Mouse (Mus musculus): ENCODE data around the gene St3gal5. TPM values are rescaled to one million over a fixed set of nuclear protein-coding genes. Genes with fewer than 3 reads are reported as not detected.
A peak's percentile ranks its signal among the peaks of the same experiment; 100 is the strongest.

Gene St3gal5
- total and polyA plus RNA-seq, 3 experiments: 24.4 to 51.8 TPM; not detected in 1

DNA sequence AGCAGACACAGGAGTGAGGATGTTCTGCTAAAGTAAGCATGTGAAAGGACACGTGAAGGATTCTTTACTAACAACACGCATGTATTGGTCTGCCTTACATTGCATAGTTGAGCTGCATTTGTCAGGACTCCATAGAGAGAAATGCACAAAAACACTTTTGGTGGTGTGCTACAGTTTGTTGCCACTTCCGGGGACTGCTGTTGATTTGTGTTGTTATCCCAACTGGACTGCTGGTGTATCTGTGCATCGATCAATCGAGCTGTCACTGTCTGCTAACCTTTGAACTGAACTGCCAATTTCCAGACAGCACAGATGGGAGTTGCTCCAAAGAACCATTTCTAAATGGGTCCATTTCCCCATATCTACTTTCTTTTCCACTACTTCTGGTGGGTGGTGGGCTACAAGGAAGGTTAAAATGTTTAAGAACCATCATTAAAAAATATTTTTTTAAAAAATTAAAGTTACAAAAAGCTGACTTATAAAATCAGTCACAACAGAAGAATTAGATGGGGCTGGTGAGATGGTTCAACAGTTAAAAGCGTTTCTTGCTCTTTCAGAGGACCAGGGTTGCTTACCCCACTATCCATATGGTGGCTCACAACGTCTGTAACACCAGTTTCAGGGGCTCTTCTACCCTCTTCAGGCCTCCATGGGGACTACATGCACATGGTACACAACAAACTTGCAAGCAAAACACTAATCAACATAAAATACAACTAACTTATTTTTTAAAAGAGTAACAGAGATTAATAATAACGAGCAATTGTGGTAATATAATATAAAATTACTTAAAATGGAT lies 61.8 kb downstream of the St3gal5 start:
- Histone ChIP-seq H3K27me3 (ENCODE audit: control insufficient read depth in 1 of 2, insufficient read depth in 2 of 2, low read length in 2 of 2) (no peaks in the 10 kb centered on the region), H3K27ac (ENCODE audit: control insufficient read depth, low read depth, low read length) (no peak overlapping the region), H3K4me3 (ENCODE audit: control insufficient read depth in 1 of 2, insufficient read depth in 1 of 2, low read depth in 2 of 2, low read length in 2 of 2) (no peak overlapping the region), H3K36me3 (ENCODE audit: control insufficient read depth in 1 of 2, insufficient read depth in 2 of 2, low read length in 2 of 2) (peaks cover 0 to 2% of the 10 kb centered on the region in 2 experiments; a peak in 2 of 4 replicates), H3K4me1 (ENCODE audit: control insufficient read depth in 1 of 2, insufficient read depth in 2 of 2, low read length in 2 of 2) (peaks cover 0 to 9% of the 10 kb centered on the region in 2 experiments; a peak in 2 of 4 replicates), H3K9me3 (replicated peaks; ENCODE audit: insufficient read depth, low read length) (no peaks in the 10 kb centered on the region), H3K79me2 (ENCODE audit: control insufficient read depth, insufficient read depth, low read length, poor library complexity) (no peaks in the 10 kb centered on the region), H3K9ac (ENCODE audit: control insufficient read depth, low read depth, low read length, poor library complexity, severe bottlenecking) (no peak overlapping the region)
- TF ChIP-seq ELF1 (IDR thresholded peaks at IDR 0.05; ENCODE audit: low read depth, low read length): no peak
- TF ChIP-seq MAZ (IDR thresholded peaks at IDR 0.05; ENCODE audit: low read depth, low read length): no peak
- peak in 2 of 3 experiments; percentile 32 to 56; a peak in 3 of 6 replicates for TF ChIP-seq CTCF (IDR thresholded peaks at IDR 0.05 in 2 of 3, conservative IDR thresholded peaks at IDR 0.05 in 1 of 3; ENCODE audit: control insufficient read depth in 1 of 3, insufficient read depth in 1 of 3, low read depth in 2 of 3, low read length in 3 of 3, poor library complexity in 1 of 3, severe bottlenecking in 1 of 3)
- TF ChIP-seq MEF2A (IDR thresholded peaks at IDR 0.05; ENCODE audit: extremely low read depth, insufficient replicate concordance, low read depth, low read length, poor library complexity, severe bottlenecking): no peak
- peak; percentile 65 for TF ChIP-seq RAD21 (IDR thresholded peaks at IDR 0.05; ENCODE audit: low read depth, low read length)
- no peak for TF ChIP-seq NELFE (IDR thresholded peaks at IDR 0.05; ENCODE audit: low read depth, low read length)
- TF ChIP-seq E2F4 (IDR thresholded peaks at IDR 0.05; ENCODE audit: borderline replicate concordance, low read depth, low read length): no peak
- TF ChIP-seq SMC3 (IDR thresholded peaks at IDR 0.05; ENCODE audit: low read depth, low read length): peak; percentile 58
- TF ChIP-seq POLR2AphosphoS2 (IDR thresholded peaks at IDR 0.05; ENCODE audit: low read length): no peak
- TF ChIP-seq ZMIZ1 (IDR thresholded peaks at IDR 0.05; ENCODE audit: low read depth, low read length): no peak
- no peak for TF ChIP-seq MYC (IDR thresholded peaks at IDR 0.05; ENCODE audit: low read depth, low read length)
- peak; percentile 59 for TF ChIP-seq ZC3H11A (IDR thresholded peaks at IDR 0.05; ENCODE audit: low read depth, low read length)
- no peak for TF ChIP-seq ZKSCAN1 (IDR thresholded peaks at IDR 0.05; ENCODE audit: low read depth, low read length)
- TF ChIP-seq POLR2AphosphoS5 (IDR thresholded peaks at IDR 0.05; ENCODE audit: borderline replicate concordance, low read depth, low read length): no peak
- peak; percentile 40 for DNase-seq (ENCODE audit: low read depth, low spot score)

DNA sequence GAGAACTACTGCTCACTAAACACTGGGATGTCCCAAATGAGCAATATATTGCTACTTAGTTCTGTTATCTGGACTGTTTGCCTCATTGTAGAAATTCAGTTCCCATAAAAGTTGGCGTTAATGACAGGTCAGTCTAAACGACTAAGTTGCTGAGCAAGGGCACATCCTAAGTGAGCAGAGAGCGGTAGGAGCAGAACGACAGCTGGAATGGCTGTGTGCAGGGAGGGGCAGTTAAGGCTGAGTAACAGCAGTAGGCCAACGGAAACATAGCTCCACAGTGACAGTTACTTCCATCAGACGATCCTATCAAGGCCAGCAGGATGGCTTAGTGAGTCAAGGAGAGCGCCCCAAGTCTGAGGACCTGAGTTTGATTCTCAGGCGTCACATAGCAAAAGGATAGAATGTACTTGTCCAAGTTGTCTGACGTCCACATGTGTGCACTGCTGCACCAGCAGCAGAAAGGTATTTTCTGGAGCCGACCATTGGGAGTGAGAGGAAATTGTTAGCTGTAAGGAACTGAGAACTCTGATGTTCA lies 62.5 kb downstream of the St3gal5 start:
- H3K9me3 ChIP-seq (replicated peaks; ENCODE audit: insufficient read depth, low read length): no peaks in the 10 kb centered on the region

More for the DNA sequence above, 62.5 kb downstream of the St3gal5 start:
- Histone ChIP-seq H3K27ac (ENCODE audit: control insufficient read depth, low read depth, low read length) (no peak overlapping the region), H3K4me1 (ENCODE audit: control insufficient read depth in 1 of 2, insufficient read depth in 2 of 2, low read length in 2 of 2) (peaks cover 0 to 14% of the 10 kb centered on the region in 2 experiments; a peak in 2 of 4 replicates), H3K27me3 (ENCODE audit: control insufficient read depth in 1 of 2, insufficient read depth in 2 of 2, low read length in 2 of 2) (no peaks in the 10 kb centered on the region), H3K9ac (ENCODE audit: control insufficient read depth, low read depth, low read length, poor library complexity, severe bottlenecking) (no peak overlapping the region), H3K4me3 (ENCODE audit: control insufficient read depth in 1 of 2, insufficient read depth in 1 of 2, low read depth in 2 of 2, low read length in 2 of 2) (no peak overlapping the region), H3K36me3 (ENCODE audit: control insufficient read depth in 1 of 2, insufficient read depth in 2 of 2, low read length in 2 of 2) (peaks cover 0 to 2% of the 10 kb centered on the region in 2 experiments; a peak in 1 of 4 replicates), H3K79me2 (ENCODE audit: control insufficient read depth, insufficient read depth, low read length, poor library complexity) (no peaks in the 10 kb centered on the region)
- TF ChIP-seq ZKSCAN1 (IDR thresholded peaks at IDR 0.05; ENCODE audit: low read depth, low read length) (no peak), RCOR1 (IDR thresholded peaks at IDR 0.05; ENCODE audit: low read depth, low read length) (no peak), BHLHE40 (IDR thresholded peaks at IDR 0.05; ENCODE audit: borderline replicate concordance, low read depth, low read length) (no peak), HCFC1 (IDR thresholded peaks at IDR 0.05; ENCODE audit: low read depth, low read length) (no peak), MAZ (IDR thresholded peaks at IDR 0.05; ENCODE audit: low read depth, low read length) (no peak), E2F4 (IDR thresholded peaks at IDR 0.05; ENCODE audit: borderline replicate concordance, low read depth, low read length) (no peak)
- no peak for DNase-seq (ENCODE audit: low read depth, low spot score)
